Mouse (Mus musculus) intestine, postnatal 0 days (tissue): ENCODE measurements at regions not wholly inside any gene's neighbourhood (a gene's known extent, or its start where the extent isn't known, plus 50 kb on each side); places are given as distances from the start of the nearest gene placed in this dataset.

Experiments
- ATAC-seq: fragments of 200-750 bp; cut with Nextera tagmentation; 2 replicates; pipeline ENCODE4 v1.8.0; 2017; ENCODE audit warnings: mild to moderate bottlenecking, moderate TSS enrichment, moderate library complexity
- H3K27ac ChIP-seq: fragments of 300-500 bp; sonication (generic); 2 replicates; pipeline ENCODE4 v1.5.1; 2014; ENCODE audit warnings: mild to moderate bottlenecking, low read depth, low read length, moderate library complexity
- H3K27me3 ChIP-seq: fragments of 300-500 bp; sonication (generic); replicated peaks from 2 replicates; pipeline ENCODE4 v1.6.1; 2014; ENCODE audit warnings: low read length, mixed read lengths; ENCODE audit not compliant: control insufficient read depth, insufficient read depth
- H3K36me3 ChIP-seq: fragments of 300-500 bp; sonication (generic); 2 replicates; pipeline ENCODE4 v1.6.1; 2014; ENCODE audit warnings: mild to moderate bottlenecking, moderate library complexity; ENCODE audit not compliant: control insufficient read depth, insufficient read depth
- H3K4me1 ChIP-seq: fragments of 300-500 bp; sonication (generic); replicated peaks from 2 replicates; pipeline ENCODE4 v1.6.1; 2014; ENCODE audit warnings: antibody characterized with exemption, low read length, mixed read lengths; ENCODE audit not compliant: control insufficient read depth, insufficient read depth
- H3K4me2 ChIP-seq: fragments of 300-500 bp; sonication (generic); replicated peaks from 2 replicates; pipeline ENCODE4 v1.6.1; 2014; ENCODE audit warnings: low read depth, mild to moderate bottlenecking, moderate library complexity
- H3K4me3 ChIP-seq: fragments of 300-500 bp; sonication (generic); 2 replicates; pipeline ENCODE4 v1.5.1; 2014; ENCODE audit warnings: low read depth, low read length
- H3K9ac ChIP-seq: fragments of 300-500 bp; sonication (generic); 2 replicates; pipeline ENCODE4 v1.6.1; 2014; ENCODE audit warnings: mild to moderate bottlenecking, low read depth, low read length
- H3K9me3 ChIP-seq: fragments of 300-500 bp; sonication (generic); 2 replicates; pipeline ENCODE4 v1.6.1; 2016; ENCODE audit warnings: mixed run types; ENCODE audit not compliant: control insufficient read depth
- CTCF ChIP-seq: sonication (generic); IDR thresholded peaks from 2 replicates; pipeline ENCODE4 v1.5.1; 2016; ENCODE audit warnings: low read depth, mild to moderate bottlenecking, control low read depth, antibody characterized with exemption, moderate library complexity
- WGBS: fragments of 180-500 bp; shearing (Covaris S2); extraction: QIAGEN DNeasy Blood & Tissue Kit; methylation state at CpG from one replicate; pipeline ENCODE4 v1.1.7; 2014; 5-methylcytosine and 5-hydroxymethylcytosine counted together

GRCm38 (mm10) chr13:28684311-28684710 is 269.2 kb downstream of the Sox4 start:
- H3K4me3 ChIP-seq: no peak overlapping the region
- H3K9ac ChIP-seq: no peak overlapping the region
- TF ChIP-seq CTCF: no peak
- H3K4me1 ChIP-seq: no peaks in the 10 kb centered on the region
- H3K27me3 ChIP-seq: no peaks in the 10 kb centered on the region
- H3K27ac ChIP-seq: no peak overlapping the region
- 95% methylated on average over 3 of the region's 3 CpGs for WGBS
- H3K36me3 ChIP-seq: no peaks in the 10 kb centered on the region
- H3K4me2 ChIP-seq: no peak overlapping the region
- H3K9me3 ChIP-seq: no peaks in the 10 kb centered on the region
- no peak for ATAC-seq

GRCm38 (mm10) chr13:28680266-28680665 is 273.2 kb downstream of the Sox4 start:
- Histone ChIP-seq H3K4me3 (no peak overlapping the region), H3K27me3 (no peaks in the 10 kb centered on the region), H3K4me2 (no peak overlapping the region), H3K9me3 (no peaks in the 10 kb centered on the region), H3K27ac (no peak overlapping the region), H3K36me3 (no peaks in the 10 kb centered on the region), H3K9ac (no peak overlapping the region), H3K4me1 (no peaks in the 10 kb centered on the region)
- WGBS: 84% methylated on average over 1 of the region's 1 CpGs
- ATAC-seq: no peak
- TF ChIP-seq CTCF: no peak

- no peaks in the 10 kb centered on the region for H3K4me1 ChIP-seq
- TF ChIP-seq CTCF: no peak
- H3K36me3 ChIP-seq: no peaks in the 10 kb centered on the region
- H3K4me2 ChIP-seq: no peak overlapping the region
- H3K9me3 ChIP-seq: no peaks in the 10 kb centered on the region
- 67% methylated on average over 3 of the region's 3 CpGs for WGBS
- H3K27me3 ChIP-seq: no peaks in the 10 kb centered on the region
- no peak overlapping the region for H3K27ac ChIP-seq
- ATAC-seq: no peak
- no peak overlapping the region for H3K9ac ChIP-seq
- no peak overlapping the region for H3K4me3 ChIP-seq
Measured at GRCm38 (mm10) chr13:28673622-28674021, 279.9 kb downstream of the Sox4 start.

GRCm38 (mm10) chr13:28671543-28671942 is 282.0 kb downstream of the Sox4 start:
- no peak overlapping the region for H3K4me2 ChIP-seq
- no peak for ATAC-seq
- no peak overlapping the region for H3K27ac ChIP-seq
- no peak for TF ChIP-seq CTCF
- WGBS: 66% methylated on average over 11 of the region's 11 CpGs
- no peaks in the 10 kb centered on the region for H3K36me3 ChIP-seq
- H3K9ac ChIP-seq: no peak overlapping the region
- no peaks in the 10 kb centered on the region for H3K4me1 ChIP-seq
- no peak overlapping the region for H3K4me3 ChIP-seq
- no peaks in the 10 kb centered on the region for H3K27me3 ChIP-seq
- no peaks in the 10 kb centered on the region for H3K9me3 ChIP-seq

- Histone ChIP-seq H3K9me3 (no peaks in the 10 kb centered on the region), H3K27ac (no peak overlapping the region), H3K36me3 (no peaks in the 10 kb centered on the region), H3K9ac (no peak overlapping the region), H3K4me1 (no peaks in the 10 kb centered on the region), H3K27me3 (no peaks in the 10 kb centered on the region), H3K4me3 (no peak overlapping the region), H3K4me2 (no peak overlapping the region)
- TF ChIP-seq CTCF: no peak
- 92% methylated on average over 4 of the region's 4 CpGs for WGBS
- ATAC-seq: no peak
Measured at GRCm38 (mm10) chr13:28669832-28670585, 283.5 kb downstream of the Sox4 start.

- H3K36me3 ChIP-seq: no peaks in the 10 kb centered on the region
- no peak overlapping the region for H3K4me2 ChIP-seq
- TF ChIP-seq CTCF: no peak
- H3K4me3 ChIP-seq: no peak overlapping the region
- H3K9ac ChIP-seq: no peak overlapping the region
- H3K27me3 ChIP-seq: no peaks in the 10 kb centered on the region
- H3K27ac ChIP-seq: no peak overlapping the region
- H3K9me3 ChIP-seq: no peaks in the 10 kb centered on the region
- ATAC-seq: no peak
- WGBS: 44% methylated on average over 3 of the region's 3 CpGs
- no peaks in the 10 kb centered on the region for H3K4me1 ChIP-seq
Measured at GRCm38 (mm10) chr13:28666832-28667231, 286.7 kb downstream of the Sox4 start.
